Mouse (Mus musculus) kidney, postnatal 0 days (tissue): Measurements from ENCODE around the gene Clptm1. TPM values are rescaled to one million over a fixed set of nuclear protein-coding genes. Genes with fewer than 3 reads are reported as not detected.
A peak's percentile ranks its signal among the peaks of the same experiment; 100 is the strongest.

Experiments used
- ATAC-seq: fragments of 200-750 bp; cut with Nextera tagmentation; replicated peaks from 2 replicates; pipeline ENCODE4 v1.8.0; 2017; ENCODE audit warnings: low read depth, moderate number of reproducible peaks, moderate TSS enrichment, moderate library complexity; ENCODE audit not compliant: low FRiP score
- DNase-seq: peaks from one replicate; pipeline ENCODE4 v3.0.0-alpha.2; 2016; ENCODE audit warnings: low spot score
- H3K27ac ChIP-seq: fragments of 300-500 bp; sonication (generic); 2 replicates; pipeline ENCODE4 v1.5.1; 2014; ENCODE audit warnings: mild to moderate bottlenecking
- H3K27me3 ChIP-seq: fragments of 300-500 bp; sonication (generic); 2 replicates; pipeline ENCODE4 v1.6.1; 2014; ENCODE audit warnings: low read length, mixed read lengths; ENCODE audit not compliant: insufficient read depth
- H3K36me3 ChIP-seq: fragments of 300-500 bp; sonication (generic); 2 replicates; pipeline ENCODE4 v1.6.1; 2014; ENCODE audit warnings: low read length, mixed read lengths; ENCODE audit not compliant: insufficient read depth
- H3K4me1 ChIP-seq: fragments of 300-500 bp; sonication (generic); replicated peaks from 2 replicates; pipeline ENCODE4 v1.6.1; 2014; ENCODE audit warnings: antibody characterized with exemption, low read length, mixed read lengths; ENCODE audit not compliant: insufficient read depth
- H3K4me2 ChIP-seq: fragments of 300-500 bp; sonication (generic); 2 replicates; pipeline ENCODE4 v1.6.1; 2014; ENCODE audit warnings: mild to moderate bottlenecking, low read length, moderate library complexity, mixed read lengths
- H3K4me3 ChIP-seq: fragments of 300-500 bp; sonication (generic); replicated peaks from 2 replicates; pipeline ENCODE4 v1.5.1; 2014; ENCODE audit warnings: low read depth, low read length
- H3K9ac ChIP-seq: fragments of 300-500 bp; sonication (generic); 2 replicates; pipeline ENCODE4 v1.6.1; 2014; ENCODE audit warnings: low read depth, low read length
- H3K9me3 ChIP-seq: fragments of 300-500 bp; sonication (generic); replicated peaks from 2 replicates; pipeline ENCODE4 v1.6.1; 2016; ENCODE audit warnings: low read length, inconsistent platforms, mixed read lengths
- CTCF ChIP-seq: IDR thresholded peaks from 2 replicates; pipeline ENCODE4 v1.5.1; 2016; ENCODE audit warnings: antibody characterized with exemption, low read depth, mild to moderate bottlenecking, moderate library complexity
- WGBS: fragments of 180-500 bp; shearing (Covaris S2); extraction: QIAGEN DNeasy Blood & Tissue Kit; methylation state at CpG from one replicate; pipeline ENCODE4 v1.1.7; 2014; 5-methylcytosine and 5-hydroxymethylcytosine counted together
- polyA plus RNA-seq: library from polyadenylated mRNA; unstranded; fragments of >200 nt; fragmentation: Nextera tagmentation; extraction: Ambion mirVana; gene quantifications from 2 replicates; pipeline ENCODE4 v1.2.1, GENCODE M21; 2015

Clptm1 gene
- polyA plus RNA-seq, 1 experiment from 2014 or later: 96.9 TPM

DNA sequence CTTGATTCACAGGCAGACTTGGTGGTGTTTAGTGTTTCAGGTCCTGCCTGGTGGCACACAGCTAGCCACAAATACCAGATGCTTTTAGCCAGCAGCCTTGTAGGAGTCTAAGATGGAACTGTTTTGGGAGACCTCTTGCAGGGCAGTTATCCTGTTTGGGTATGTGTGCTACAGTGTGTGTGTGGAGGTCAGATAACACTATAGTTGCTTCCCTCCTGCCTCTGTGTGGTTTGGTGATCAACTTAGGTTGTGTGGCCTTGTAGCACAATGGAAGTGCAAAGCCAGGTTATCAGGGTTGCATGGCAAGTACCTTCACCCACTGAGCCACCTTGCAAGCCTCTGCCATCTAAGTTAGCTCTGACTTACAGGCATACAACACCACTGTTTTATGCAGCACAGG is 32.1 kb downstream of the Clptm1 start:
- Histone ChIP-seq H3K4me2 (no peak overlapping the region), H3K4me1 (no peaks in the 10 kb centered on the region), H3K36me3 (peaks cover 56% of the 10 kb centered on the region), H3K27me3 (no peaks in the 10 kb centered on the region), H3K9me3 (no peaks in the 10 kb centered on the region), H3K9ac (no peak overlapping the region), H3K27ac (no peak overlapping the region), H3K4me3 (no peak overlapping the region)
- ATAC-seq (no peak), DNase-seq (no peak)
- TF ChIP-seq CTCF: no peak

DNA sequence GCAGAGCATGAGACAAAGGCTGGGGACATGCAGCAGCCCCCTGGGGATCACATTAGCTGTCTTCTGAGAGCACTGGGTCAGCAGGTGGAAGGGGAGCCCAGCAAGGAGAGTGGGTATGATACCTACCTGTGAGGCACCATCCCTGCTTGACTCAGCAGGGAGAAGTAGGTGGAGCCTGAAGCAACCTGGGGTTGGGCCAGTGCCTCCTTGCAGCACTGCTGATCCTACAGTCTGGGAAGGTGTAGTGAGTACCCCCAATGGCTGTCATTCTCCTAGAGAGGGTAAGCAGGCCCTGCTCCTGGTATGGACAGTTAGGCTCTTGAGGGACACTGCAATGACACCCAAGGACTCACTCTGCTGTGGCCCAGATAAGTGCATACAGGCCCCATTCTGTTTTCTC is 32.6 kb downstream of the Clptm1 start:
- H3K4me2 ChIP-seq: no peak overlapping the region
- no peak overlapping the region for H3K9ac ChIP-seq
- H3K4me1 ChIP-seq: no peaks in the 10 kb centered on the region
- H3K27ac ChIP-seq: no peak overlapping the region
- no peak for ATAC-seq
- H3K27me3 ChIP-seq: no peaks in the 10 kb centered on the region
- no peak for DNase-seq
- H3K36me3 ChIP-seq: peaks cover 51% of the 10 kb centered on the region
- H3K4me3 ChIP-seq: no peak overlapping the region
- H3K9me3 ChIP-seq: no peaks in the 10 kb centered on the region
- TF ChIP-seq CTCF: no peak

GRCm38 (mm10) chr7:19629361-19629734 is 35.5 kb downstream of the Clptm1 start, which contains the start of gene Relb:
Gene Relb, minus strand, starts transcription at chr7:19629438.
- Histone ChIP-seq H3K36me3 (peaks cover 22% of the 10 kb centered on the region), H3K27me3 (no peaks in the 10 kb centered on the region), H3K4me2 (peak within 1 kb of the TSS; percentile 99), H3K9ac (peak within 1 kb of the TSS; percentile 67), H3K4me3 (peak within 1 kb of the TSS; percentile 84), H3K4me1 (no peaks in the 10 kb centered on the region), H3K27ac (peak within 1 kb of the TSS; percentile 94), H3K9me3 (no peaks in the 10 kb centered on the region)
- WGBS: 2% methylated on average over 23 of the region's 41 CpGs
- TF ChIP-seq CTCF: no peak
- DNase-seq (peak; percentile 93), ATAC-seq (peak; percentile 61)

DNA sequence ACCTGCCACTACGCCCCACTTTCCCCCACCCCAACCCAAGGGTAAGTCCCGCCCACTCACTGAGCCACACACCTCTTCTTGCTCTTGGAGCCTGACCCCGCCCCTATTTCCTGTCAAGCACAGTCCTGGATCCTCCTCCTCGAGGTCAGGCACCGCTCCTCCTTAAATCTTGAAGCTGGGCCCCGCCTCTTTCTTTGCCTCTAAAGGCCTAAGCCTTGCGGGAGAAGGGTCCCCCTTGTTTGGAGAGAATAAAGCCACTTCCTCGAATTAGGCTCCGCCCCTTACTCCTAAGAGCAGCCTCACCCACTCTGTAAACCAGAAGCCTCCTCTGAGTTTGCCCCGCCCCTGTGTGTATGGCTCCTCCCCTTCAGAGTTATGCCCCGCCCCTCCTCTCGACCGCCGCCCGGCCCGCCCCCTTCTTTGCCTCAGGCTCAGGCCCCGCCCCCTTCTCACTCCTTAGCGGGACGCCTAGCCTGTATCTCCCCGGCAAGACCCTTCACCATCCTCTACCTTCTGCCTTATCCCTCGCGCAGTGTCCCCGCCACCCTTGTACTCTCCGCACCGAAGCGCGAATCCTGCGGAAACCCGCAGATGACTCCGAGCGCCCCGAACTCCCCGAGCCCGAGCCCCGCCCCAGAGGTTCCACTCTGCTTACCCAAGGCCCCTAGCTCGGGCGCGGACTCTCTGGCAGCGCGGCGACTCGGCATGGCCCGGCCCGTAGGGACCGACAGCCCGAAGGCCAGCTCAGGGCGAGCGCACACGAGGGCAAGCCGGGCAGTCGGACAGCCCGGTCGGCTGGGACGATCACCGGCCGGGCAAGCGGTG is 36.1 kb downstream of the Clptm1 start:
- peaks cover 16% of the 10 kb centered on the region for H3K36me3 ChIP-seq
- no peaks in the 10 kb centered on the region for H3K9me3 ChIP-seq
- TF ChIP-seq CTCF: no peak

GRCm38 (mm10) chr7:19628192-19628535 is 36.7 kb downstream of the Clptm1 start:
- WGBS: 15% methylated on average over 17 of the region's 17 CpGs

More for the DNA sequence above, 36.1 kb downstream of the Clptm1 start:
- peak overlapping the region; percentile 99 for H3K4me2 ChIP-seq
- peak overlapping the region; percentile 67 for H3K9ac ChIP-seq
- H3K4me3 ChIP-seq: peak overlapping the region; percentile 84
- peak; percentile 91 for ATAC-seq
- peak; percentile 100 for DNase-seq
- H3K27ac ChIP-seq: peak overlapping the region; percentile 94
- H3K4me1 ChIP-seq: no peaks in the 10 kb centered on the region
- WGBS: under 1% methylated on average over 57 of the region's 57 CpGs
- no peaks in the 10 kb centered on the region for H3K27me3 ChIP-seq

DNA sequence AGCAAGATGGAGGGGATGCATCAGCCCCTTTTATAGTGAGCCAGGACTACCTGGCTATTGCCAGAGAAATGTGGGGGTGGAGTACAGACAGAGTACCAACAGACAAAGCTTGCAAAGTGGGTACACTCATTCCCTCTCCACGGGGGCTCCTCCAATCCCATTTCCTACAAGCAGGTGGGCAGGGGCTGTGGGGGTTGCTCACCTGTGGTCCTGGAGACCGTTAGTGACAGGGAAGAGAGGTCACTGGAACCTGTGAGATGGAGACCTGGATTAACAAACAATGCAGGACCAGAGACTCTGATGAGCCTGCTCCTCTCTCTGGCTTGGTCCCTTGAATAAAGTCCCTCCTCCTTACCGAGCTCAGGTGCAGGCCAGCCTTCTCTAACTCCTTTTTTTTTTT is 37.1 kb downstream of the Clptm1 start:
- ATAC-seq (no peak), DNase-seq (no peak)
- Histone ChIP-seq H3K36me3 (peaks cover 6% of the 10 kb centered on the region), H3K9ac (no peak overlapping the region), H3K4me1 (no peaks in the 10 kb centered on the region), H3K9me3 (no peaks in the 10 kb centered on the region), H3K4me2 (peak overlapping the region; percentile 99), H3K27ac (no peak overlapping the region; the same call in 1 of the 2 replicates), H3K4me3 (peak overlapping the region; percentile 84; the same call in 1 of the 2 replicates), H3K27me3 (no peaks in the 10 kb centered on the region)
- no peak for TF ChIP-seq CTCF
- 65% methylated on average over 3 of the region's 3 CpGs for WGBS

More at GRCm38 (mm10) chr7:19628192-19628535, 36.7 kb downstream of the Clptm1 start:
- Histone ChIP-seq H3K27me3 (no peaks in the 10 kb centered on the region), H3K27ac (peak overlapping the region; percentile 94), H3K4me3 (peak overlapping the region; percentile 84), H3K4me1 (no peaks in the 10 kb centered on the region), H3K9ac (0 out of 2 replicates have a peak overlapping the region, but pooled peaks have one; percentile 1), H3K4me2 (peak overlapping the region; percentile 99), H3K36me3 (peaks cover 11% of the 10 kb centered on the region), H3K9me3 (no peaks in the 10 kb centered on the region)
- no peak for TF ChIP-seq CTCF
- no peak for DNase-seq
- no peak for ATAC-seq
